Mouse (Mus musculus): ENCODE data around the gene Gpbp1. TPM values are rescaled to one million over a fixed set of nuclear protein-coding genes. Genes with fewer than 3 reads are reported as not detected.

The Gpbp1 gene
- polyA plus RNA-seq (2015; fragmentation: Nextera tagmentation; extraction: Ambion mirVana) = 69.8 and 73.1 TPM in 2 replicates

DNA sequence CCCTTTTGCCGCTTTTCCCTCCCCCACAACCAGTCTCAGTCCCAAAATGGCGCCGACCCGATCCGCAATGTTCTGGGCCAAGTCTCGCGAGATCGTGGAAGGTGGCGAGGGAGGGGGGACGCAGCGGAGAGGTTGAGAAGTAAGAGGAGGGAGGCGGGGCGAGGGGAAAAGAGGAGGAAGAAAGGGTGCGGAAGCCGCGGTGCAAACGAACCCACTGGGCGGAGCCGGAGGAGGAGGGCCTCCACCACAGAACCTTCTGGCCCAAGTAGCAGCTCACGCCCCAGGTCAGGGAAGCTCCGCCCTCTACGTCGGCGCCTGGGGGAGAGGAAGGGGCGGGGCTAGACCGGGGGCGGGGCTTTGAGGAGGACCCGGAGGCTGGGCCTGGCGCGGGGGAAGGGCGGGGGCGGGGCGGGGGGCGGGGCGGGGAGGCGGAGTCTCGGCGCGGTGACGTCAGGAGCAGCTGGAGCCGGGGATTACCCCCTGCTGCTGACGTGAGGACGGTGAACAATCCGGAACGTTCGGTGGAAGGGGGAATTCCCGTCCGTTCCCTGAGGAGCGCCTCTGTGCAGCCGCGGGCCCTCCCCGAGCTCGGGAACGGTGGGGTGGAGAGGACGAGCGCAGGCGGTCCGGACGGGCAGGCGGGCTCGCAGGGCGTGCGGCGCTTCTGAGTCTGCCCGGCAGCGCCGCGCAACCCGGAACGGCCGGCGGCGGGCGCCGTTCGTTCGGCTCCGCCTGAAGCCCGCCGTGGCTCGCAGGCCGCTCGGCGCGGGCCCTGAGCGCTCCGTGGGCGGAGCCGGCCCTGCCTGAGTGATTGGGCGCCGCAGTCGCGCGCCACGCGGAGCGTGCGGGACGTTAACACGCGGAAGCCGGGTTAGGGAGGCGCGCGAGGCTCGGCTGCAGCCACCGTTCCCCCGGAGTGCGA, at the start of gene Gpbp1:
Gene Gpbp1 (minus strand): TSS at position 310 of the 922 bp plus-strand sequence.
- Histone ChIP-seq H3K36me3 (ENCODE audit: insufficient read depth, low read length) (no peaks in the 10 kb centered on the region), H3K4me3 (replicated peaks; ENCODE audit: low read depth, low read length) (peak within 1 kb of the TSS; percentile 87), H3K9me3 (replicated peaks; ENCODE audit: low read length) (no peaks in the 10 kb centered on the region), H3K4me1 (replicated peaks; ENCODE audit: insufficient read depth, low read length) (peaks cover 7% of the 10 kb centered on the region; the same call in 1 of the 2 replicates), H3K27me3 (ENCODE audit: insufficient read depth, low read length) (peaks cover 7% of the 10 kb centered on the region; the same call in 1 of the 2 replicates), H3K4me2 (ENCODE audit: low read length) (peak within 1 kb of the TSS; percentile 91), H3K27ac (peak within 1 kb of the TSS; percentile 99), H3K9ac (ENCODE audit: low read depth, low read length) (peak within 1 kb of the TSS; percentile 98)
- no peak for TF ChIP-seq CTCF (IDR thresholded peaks at IDR 0.05; ENCODE audit: low read depth)
- WGBS = 2% methylated on average over 88 of the region's 109 CpGs
- ATAC-seq (replicated peaks; ENCODE audit: low FRiP score, low read depth) (peak; percentile 97), DNase-seq (ENCODE audit: low spot score) (peak; percentile 100)

DNA sequence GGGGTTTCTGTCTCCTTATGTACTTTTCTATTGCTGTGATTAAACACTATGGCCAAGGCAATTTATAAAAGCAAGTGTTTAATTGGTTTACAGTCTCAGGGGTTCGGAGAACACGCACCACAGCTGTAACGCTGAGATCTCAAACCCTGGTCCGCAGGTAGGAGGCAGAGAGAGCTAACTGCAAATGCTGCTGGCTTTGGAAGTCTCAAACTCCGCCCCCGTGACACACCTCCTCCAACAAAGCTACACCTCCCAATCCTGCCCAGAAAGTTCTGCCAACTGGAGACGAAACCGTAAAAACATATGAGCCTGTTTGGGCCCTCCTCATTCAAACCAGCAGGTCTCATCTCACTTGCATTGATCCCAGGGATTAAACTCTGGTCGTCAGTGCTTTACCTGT, 47.8 kb upstream of the Gpbp1 start:
- Histone ChIP-seq H3K4me2 (ENCODE audit: low read length) (no peak overlapping the region), H3K27ac (no peak overlapping the region), H3K27me3 (ENCODE audit: insufficient read depth, low read length) (no peaks in the 10 kb centered on the region), H3K4me3 (replicated peaks; ENCODE audit: low read depth, low read length) (no peak overlapping the region), H3K36me3 (ENCODE audit: insufficient read depth, low read length) (no peaks in the 10 kb centered on the region), H3K4me1 (replicated peaks; ENCODE audit: insufficient read depth, low read length) (no peaks in the 10 kb centered on the region), H3K9ac (ENCODE audit: low read depth, low read length) (no peak overlapping the region), H3K9me3 (replicated peaks; ENCODE audit: low read length) (no peaks in the 10 kb centered on the region)
- ATAC-seq (replicated peaks; ENCODE audit: low FRiP score, low read depth) (no peak), DNase-seq (ENCODE audit: low spot score) (no peak)
- 85% methylated on average over 9 of the region's 9 CpGs for WGBS
- TF ChIP-seq CTCF (IDR thresholded peaks at IDR 0.05; ENCODE audit: low read depth) = no peak

DNA sequence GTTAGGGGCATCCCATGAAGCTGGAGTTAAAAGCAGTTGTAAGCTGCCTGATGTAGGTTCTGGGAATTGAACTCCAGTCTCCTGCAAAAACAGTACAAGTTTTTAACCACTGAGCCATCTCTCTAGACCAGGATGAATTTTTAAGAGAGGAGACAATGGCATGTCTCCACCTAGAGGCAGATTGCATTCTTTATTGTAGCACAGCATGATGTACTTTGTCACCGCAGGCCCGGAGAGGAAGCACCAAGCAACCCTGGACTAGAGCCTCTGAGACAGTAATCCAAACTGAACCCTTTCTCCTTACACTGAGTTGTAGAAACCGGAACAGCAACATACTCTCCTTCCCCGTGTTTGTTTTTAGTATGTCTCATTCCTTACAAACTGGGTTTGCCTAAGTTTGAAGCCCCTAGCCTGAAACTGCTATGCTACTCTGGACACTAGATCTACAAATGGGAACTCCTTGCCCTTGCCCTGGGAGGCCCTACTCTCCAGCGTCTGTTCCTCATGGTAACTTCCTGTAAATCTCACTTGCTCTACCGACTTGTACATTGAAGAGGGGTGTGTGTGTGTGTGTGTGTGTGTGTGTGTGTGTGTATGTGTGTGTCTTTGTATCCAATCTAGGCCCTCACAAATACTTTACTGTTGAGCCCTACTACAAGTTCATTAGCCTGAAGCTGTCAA, 46.4 kb upstream of the Gpbp1 start:
- Histone ChIP-seq H3K36me3 (ENCODE audit: insufficient read depth, low read length) (no peaks in the 10 kb centered on the region), H3K9ac (ENCODE audit: low read depth, low read length) (no peak overlapping the region), H3K27me3 (ENCODE audit: insufficient read depth, low read length) (no peaks in the 10 kb centered on the region), H3K9me3 (replicated peaks; ENCODE audit: low read length) (no peaks in the 10 kb centered on the region), H3K4me2 (ENCODE audit: low read length) (no peak overlapping the region), H3K4me1 (replicated peaks; ENCODE audit: insufficient read depth, low read length) (no peaks in the 10 kb centered on the region), H3K4me3 (replicated peaks; ENCODE audit: low read depth, low read length) (no peak overlapping the region), H3K27ac (no peak overlapping the region)
- peak; percentile 23; the same call in 1 of the 2 replicates for TF ChIP-seq CTCF (IDR thresholded peaks at IDR 0.05; ENCODE audit: low read depth)
- 78% methylated on average over 6 of the region's 6 CpGs for WGBS
- ATAC-seq (replicated peaks; ENCODE audit: low FRiP score, low read depth) (no peak), DNase-seq (ENCODE audit: low spot score) (no peak)

DNA sequence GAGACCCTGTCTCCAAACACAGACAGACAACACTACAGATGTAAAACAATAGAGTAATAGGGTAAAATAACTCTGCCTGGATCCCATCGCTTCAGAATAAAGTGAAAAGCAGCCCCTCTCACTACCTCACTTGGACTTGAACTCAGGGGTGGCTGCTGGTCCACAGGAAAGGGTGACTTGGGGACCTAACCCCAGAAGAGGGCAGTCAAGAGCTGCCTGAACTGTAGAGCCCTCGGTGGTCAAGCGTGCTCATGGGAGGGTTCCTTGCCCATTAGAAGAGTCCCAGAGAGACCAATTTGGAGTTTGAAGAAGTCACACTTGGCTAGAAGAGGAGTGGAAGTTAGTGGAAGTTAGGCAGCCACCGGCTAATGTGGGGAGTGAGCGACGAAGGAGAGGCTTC, 44.2 kb upstream of the Gpbp1 start:
- Histone ChIP-seq H3K4me3 (replicated peaks; ENCODE audit: low read depth, low read length) (no peak overlapping the region), H3K36me3 (ENCODE audit: insufficient read depth, low read length) (no peaks in the 10 kb centered on the region), H3K9ac (ENCODE audit: low read depth, low read length) (no peak overlapping the region), H3K27ac (no peak overlapping the region), H3K9me3 (replicated peaks; ENCODE audit: low read length) (no peaks in the 10 kb centered on the region), H3K27me3 (ENCODE audit: insufficient read depth, low read length) (no peaks in the 10 kb centered on the region), H3K4me2 (ENCODE audit: low read length) (no peak overlapping the region), H3K4me1 (replicated peaks; ENCODE audit: insufficient read depth, low read length) (no peaks in the 10 kb centered on the region)
- peak; percentile 58 for TF ChIP-seq CTCF (IDR thresholded peaks at IDR 0.05; ENCODE audit: low read depth)
- ATAC-seq (replicated peaks; ENCODE audit: low FRiP score, low read depth) (no peak), DNase-seq (ENCODE audit: low spot score) (no peak)
- WGBS = 63% methylated on average over 6 of the region's 6 CpGs

DNA sequence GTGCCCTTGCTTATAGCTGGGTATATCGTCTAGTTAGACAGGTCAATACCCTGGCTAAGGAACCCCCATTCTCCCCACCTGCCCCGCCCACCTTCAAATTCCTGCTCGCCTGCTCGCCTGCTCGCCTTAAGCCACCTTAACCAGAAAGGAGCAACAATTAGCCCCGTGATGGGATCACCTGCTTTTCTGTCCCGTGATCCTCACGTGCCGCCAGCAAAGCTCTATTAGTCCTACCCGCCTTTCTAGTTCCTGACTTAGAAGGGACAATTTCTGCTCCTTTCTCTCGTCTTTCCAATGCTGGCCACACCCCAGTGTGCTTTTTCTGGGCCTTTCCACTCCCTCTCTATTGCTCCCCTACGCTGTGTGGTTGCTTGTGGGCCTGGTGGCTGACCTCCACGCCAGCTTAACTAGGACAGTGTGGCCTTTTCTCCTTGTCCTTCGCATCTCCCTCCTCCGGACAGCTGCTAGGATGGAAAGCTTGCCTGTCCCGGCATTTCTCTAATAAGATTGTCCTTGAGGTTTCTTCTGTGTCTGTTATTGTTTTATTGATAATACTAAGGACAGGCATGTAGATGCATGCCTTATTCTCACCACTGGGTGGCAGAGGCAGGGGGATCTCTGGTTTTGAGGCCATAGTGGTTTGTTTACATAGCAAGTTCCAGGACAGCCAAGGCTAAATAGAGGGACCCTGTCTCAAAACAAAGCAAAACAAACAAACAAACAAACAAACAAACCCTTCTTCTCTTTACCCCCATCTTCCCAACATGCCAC, 42.5 kb upstream of the Gpbp1 start:
- 93% methylated on average over 16 of the region's 16 CpGs for WGBS
- no peaks in the 10 kb centered on the region for H3K4me1 ChIP-seq (replicated peaks; ENCODE audit: insufficient read depth, low read length)
- H3K27me3 ChIP-seq (ENCODE audit: insufficient read depth, low read length) = no peaks in the 10 kb centered on the region
- no peak overlapping the region for H3K9ac ChIP-seq (ENCODE audit: low read depth, low read length)
- H3K36me3 ChIP-seq (ENCODE audit: insufficient read depth, low read length) = no peaks in the 10 kb centered on the region
- no peak overlapping the region for H3K4me3 ChIP-seq (replicated peaks; ENCODE audit: low read depth, low read length)
- H3K27ac ChIP-seq = no peak overlapping the region
- H3K9me3 ChIP-seq (replicated peaks; ENCODE audit: low read length) = no peaks in the 10 kb centered on the region
- ATAC-seq (replicated peaks; ENCODE audit: low FRiP score, low read depth) (no peak), DNase-seq (ENCODE audit: low spot score) (no peak)
- TF ChIP-seq CTCF (IDR thresholded peaks at IDR 0.05; ENCODE audit: low read depth) = peak; percentile 50
- H3K4me2 ChIP-seq (ENCODE audit: low read length) = no peak overlapping the region

DNA sequence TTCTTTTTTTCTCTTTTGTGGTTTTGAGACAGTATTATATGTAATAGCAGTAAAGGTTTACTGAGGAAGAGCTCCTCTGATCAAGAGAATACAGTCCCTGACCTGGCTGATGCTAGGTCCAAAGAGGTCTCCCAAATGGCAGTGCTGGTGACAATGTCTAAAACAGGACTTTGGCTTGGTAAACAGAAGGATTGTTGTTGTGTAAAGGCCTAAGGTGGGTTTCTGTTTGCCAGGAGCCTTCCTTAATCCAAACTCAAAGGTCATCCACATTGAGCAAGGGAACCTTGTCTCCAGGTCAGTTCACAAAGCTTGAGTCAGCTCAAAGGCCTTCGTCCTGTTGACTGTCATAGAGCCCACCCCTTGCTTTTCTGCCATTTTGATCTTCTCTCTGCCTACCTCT, 41.8 kb upstream of the Gpbp1 start:
- Histone ChIP-seq H3K4me1 (replicated peaks; ENCODE audit: insufficient read depth, low read length) (no peaks in the 10 kb centered on the region), H3K27ac (no peak overlapping the region), H3K4me2 (ENCODE audit: low read length) (no peak overlapping the region), H3K4me3 (replicated peaks; ENCODE audit: low read depth, low read length) (no peak overlapping the region), H3K9ac (ENCODE audit: low read depth, low read length) (no peak overlapping the region), H3K9me3 (replicated peaks; ENCODE audit: low read length) (no peaks in the 10 kb centered on the region), H3K27me3 (ENCODE audit: insufficient read depth, low read length) (no peaks in the 10 kb centered on the region), H3K36me3 (ENCODE audit: insufficient read depth, low read length) (no peaks in the 10 kb centered on the region)
- DNase-seq (ENCODE audit: low spot score) (no peak), ATAC-seq (replicated peaks; ENCODE audit: low FRiP score, low read depth) (no peak)
- TF ChIP-seq CTCF (IDR thresholded peaks at IDR 0.05; ENCODE audit: low read depth) = no peak
- WGBS = 92% methylated on average over 1 of the region's 1 CpGs

Data from kidney, postnatal 0 days (tissue).